16 mouse cellular contexts compared by ENCODE assay signal in the genomic region with DNA sequence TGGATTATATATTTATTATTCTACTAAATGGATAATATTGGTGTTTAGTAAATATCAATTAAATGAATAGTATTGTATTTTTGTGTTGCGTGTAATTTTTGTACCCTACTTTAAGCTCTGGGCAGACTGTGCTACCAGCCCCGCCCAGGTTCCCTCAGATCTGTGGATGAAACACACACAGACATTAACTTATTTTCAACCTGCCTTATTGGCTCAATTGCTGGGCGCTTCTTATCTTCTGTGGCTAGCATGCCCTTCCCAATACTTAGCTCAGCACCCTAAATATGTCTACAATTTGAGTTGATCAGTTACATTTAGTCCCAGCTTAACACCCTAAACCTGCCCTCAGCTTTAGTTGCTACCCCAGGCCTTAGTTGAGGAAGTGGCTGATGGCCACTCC.
"Had no signal": no experiment of that assay in that cellular context is flagged by ENCODE, and none has a peak within 500 bp of the region (broad histone marks: within the 10 kb centered on the region; RNA-seq: fewer than 3 reads in every experiment).

No protein-coding gene starts in this region.

- H3K9ac ChIP-seq: limb, embryonic 12.5 days; lung, embryonic 15.5 days; neural tube, embryonic 12.5 days; stomach, embryonic 15.5 days had no signal

- ATAC-seq: inflammation-experienced regulatory T-cells, adult 6 months; intestine, postnatal 0 days had no signal

- H3K27ac ChIP-seq: limb, embryonic 12.5 days; lung, embryonic 15.5 days; midbrain, embryonic 10.5 days; neural tube, embryonic 12.5 days; stomach, embryonic 15.5 days had no signal

- H3K36me3 ChIP-seq: lung, embryonic 15.5 days; neural tube, embryonic 12.5 days; stomach, embryonic 15.5 days had no signal

- H3K27me3 ChIP-seq: limb, embryonic 12.5 days; lung, embryonic 15.5 days; neural tube, embryonic 12.5 days; stomach, embryonic 15.5 days had no signal

- DNase-seq: kidney, adult 8-10 months; kidney, postnatal 25 days; layer of hippocampus, adult 9-11 months; layer of hippocampus, postnatal 36 days; lung, postnatal 14 days; midbrain, embryonic 14.5 days; retina, postnatal 1 day; thymus, adult 2 months; thymus, postnatal 25 days had no signal

- H3K4me1 ChIP-seq: limb, embryonic 12.5 days had no signal

- H3K4me3 ChIP-seq: limb, embryonic 12.5 days; lung, embryonic 15.5 days; midbrain, embryonic 10.5 days; neural tube, embryonic 12.5 days; stomach, embryonic 15.5 days had no signal

- H3K9me3 ChIP-seq: limb, embryonic 12.5 days; lung, embryonic 15.5 days; midbrain, embryonic 10.5 days; neural tube, embryonic 12.5 days; stomach, embryonic 15.5 days had no signal

- H3K4me2 ChIP-seq: limb, embryonic 12.5 days; lung, embryonic 15.5 days; neural tube, embryonic 12.5 days; stomach, embryonic 15.5 days had no signal
